Mouse (Mus musculus) ES-E14 (cell line): ENCODE measurements around the gene Prdm8. TPM values are rescaled to one million over a fixed set of nuclear protein-coding genes. Genes with fewer than 3 reads are reported as not detected.

Experiments
- DNase-seq: peaks from one replicate; pipeline ENCODE4 v3.0.0-alpha.2; 2013; ENCODE audit warnings: low read depth, low spot score
- H3K27ac ChIP-seq: 2 replicates; pipeline ENCODE4 v1.5.1; 2012; ENCODE audit warnings: low read depth, mild to moderate bottlenecking, low read length, moderate library complexity, mixed read lengths; ENCODE audit not compliant: poor library complexity, insufficient read depth, severe bottlenecking
- H3K36me3 ChIP-seq: 2 replicates; pipeline ENCODE4 v1.6.1; 2012; ENCODE audit warnings: mild to moderate bottlenecking, low read length, moderate library complexity, mixed read lengths; ENCODE audit not compliant: control insufficient read depth, poor library complexity, insufficient read depth, severe bottlenecking
- H3K4me1 ChIP-seq, 2 experiments: fragments of 150-350 bp in 1 of 2; sonication (generic) in 1 of 2; 2 replicates each; pipeline ENCODE4 v1.6.1; 2012; ENCODE audit warnings: low read length in 2 of 2, mild to moderate bottlenecking in 1 of 2, mixed read lengths in 1 of 2; ENCODE audit not compliant: control insufficient read depth in 2 of 2, insufficient read depth in 2 of 2, poor library complexity in 1 of 2
- H3K4me3 ChIP-seq, 2 experiments: fragments of 150-350 bp in 1 of 2; sonication (generic) in 1 of 2; 2 replicates each; pipeline ENCODE4 v1.5.1; 2012; ENCODE audit warnings: low read length in 2 of 2, low read depth in 1 of 2, mild to moderate bottlenecking in 1 of 2, mixed read lengths in 1 of 2; ENCODE audit not compliant: insufficient read depth in 1 of 2, poor library complexity in 1 of 2, severe bottlenecking in 1 of 2
- H3K9ac ChIP-seq: 2 replicates; pipeline ENCODE4 v1.6.1; 2012; ENCODE audit warnings: low read depth, mild to moderate bottlenecking, low read length, mixed read lengths; ENCODE audit not compliant: poor library complexity, insufficient read depth, severe bottlenecking
- H3K9me3 ChIP-seq: fragments of 150-350 bp; sonication (generic); 2 replicates; pipeline ENCODE4 v1.6.1; 2012; ENCODE audit warnings: low read depth, mild to moderate bottlenecking, low read length; ENCODE audit not compliant: control insufficient read depth, insufficient read depth
- CHD2 ChIP-seq: IDR thresholded peaks from 2 replicates; pipeline ENCODE4 v1.6.1; 2014; ENCODE audit warnings: mild to moderate bottlenecking, low read depth, low read length, inconsistent platforms
- HCFC1 ChIP-seq: IDR thresholded peaks from 2 replicates; pipeline ENCODE4 v1.6.1; 2012; ENCODE audit warnings: low read length, inconsistent platforms, borderline replicate concordance; ENCODE audit not compliant: insufficient read depth
- MAFK ChIP-seq: IDR thresholded peaks from 2 replicates; pipeline ENCODE4 v1.6.1; 2014; ENCODE audit warnings: mild to moderate bottlenecking, low read depth, low read length, inconsistent platforms; ENCODE audit not compliant: insufficient read depth
- ZC3H11A ChIP-seq: IDR thresholded peaks from 2 replicates; pipeline ENCODE4 v1.6.1; 2012; ENCODE audit warnings: low read depth, mild to moderate bottlenecking, inconsistent platforms, low read length, borderline replicate concordance
- ZNF384 ChIP-seq: IDR thresholded peaks from 2 replicates; pipeline ENCODE4 v1.6.1; 2012; ENCODE audit warnings: low read depth, low read length, inconsistent platforms
- in situ Hi-C, 2 experiments: fragments of 600-800 bp; cut with MboI; formaldehyde crosslinking; loops; one replicate each; pipeline ENCODE4 v1.15.1; 2025; ENCODE audit warnings: low sequenced_read_pairs in 2 of 2, inconsistent platforms in 1 of 2; ENCODE audit not compliant: unreplicated experiment in 2 of 2
- total RNA-seq: library from RNA; depleted of rRNA; stranded (reverse); fragments of 300-350 nt; gene quantifications from 2 replicates; pipeline ENCODE4 v1.2.3, GENCODE M21; 2012; rRNA removed

Gene Prdm8
- total RNA-seq, result 0.05 and 0.09 TPM in 2 replicates

- DNase-seq, result peak; percentile 86
- H3K4me3 ChIP-seq, result peak within 1 kb of the TSS; percentile 69 to 74
- peaks cover 0 to 7% of the 10 kb centered on the region in 2 experiments; a peak in 2 of 4 replicates for H3K4me1 ChIP-seq
- no peaks in the 10 kb centered on the region for H3K9me3 ChIP-seq
- no peaks in the 10 kb centered on the region for H3K36me3 ChIP-seq
- in situ Hi-C loops, result no loop called here
- peak within 1 kb of the TSS; percentile 13 for H3K9ac ChIP-seq
- no peak for TF ChIP-seq CHD2
- TF ChIP-seq ZNF384, result no peak
- peak; percentile 67; the same call in 1 of the 2 replicates for TF ChIP-seq HCFC1
- TF ChIP-seq ZC3H11A, result peak; percentile 45; the same call in 1 of the 2 replicates
- H3K27ac ChIP-seq, result no peak within 1 kb of the TSS
These were observed at the start of gene Prdm8 for GRCm38 (mm10) chr5:98167180-98167824. Gene Prdm8 (plus strand): TSS chr5:98167198.

DNA sequence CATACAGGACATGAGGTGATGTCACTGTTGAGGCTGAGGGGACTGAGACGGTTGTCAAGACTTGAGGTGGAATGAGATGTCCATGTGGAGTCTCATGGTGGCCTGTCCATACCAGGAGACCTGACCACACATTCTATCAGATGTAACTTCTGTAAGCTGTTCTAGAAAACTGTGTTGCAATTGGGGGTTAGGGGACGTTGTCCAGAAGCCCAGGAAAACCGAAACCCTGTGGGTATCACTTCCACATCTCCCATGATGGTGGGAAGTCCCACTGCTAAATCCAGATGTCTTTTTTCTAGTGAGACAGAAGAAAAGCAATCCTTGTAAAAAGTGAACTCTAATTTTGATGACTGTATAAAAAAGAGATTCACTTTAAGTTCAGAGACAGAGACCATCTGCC is 39.9 kb upstream of the Prdm8 start:
- Histone ChIP-seq H3K27ac (no peak overlapping the region), H3K9ac (no peak overlapping the region), H3K4me1 (no peaks in the 10 kb centered on the region), H3K4me3 (no peak overlapping the region), H3K36me3 (no peaks in the 10 kb centered on the region), H3K9me3 (peaks cover 9% of the 10 kb centered on the region)
- in situ Hi-C loops, result no loop called here
- DNase-seq, result no peak
- no peak for TF ChIP-seq ZNF384
- TF ChIP-seq MAFK, result no peak
- TF ChIP-seq ZC3H11A, result no peak
- TF ChIP-seq CHD2, result no peak
- TF ChIP-seq HCFC1, result no peak

DNA sequence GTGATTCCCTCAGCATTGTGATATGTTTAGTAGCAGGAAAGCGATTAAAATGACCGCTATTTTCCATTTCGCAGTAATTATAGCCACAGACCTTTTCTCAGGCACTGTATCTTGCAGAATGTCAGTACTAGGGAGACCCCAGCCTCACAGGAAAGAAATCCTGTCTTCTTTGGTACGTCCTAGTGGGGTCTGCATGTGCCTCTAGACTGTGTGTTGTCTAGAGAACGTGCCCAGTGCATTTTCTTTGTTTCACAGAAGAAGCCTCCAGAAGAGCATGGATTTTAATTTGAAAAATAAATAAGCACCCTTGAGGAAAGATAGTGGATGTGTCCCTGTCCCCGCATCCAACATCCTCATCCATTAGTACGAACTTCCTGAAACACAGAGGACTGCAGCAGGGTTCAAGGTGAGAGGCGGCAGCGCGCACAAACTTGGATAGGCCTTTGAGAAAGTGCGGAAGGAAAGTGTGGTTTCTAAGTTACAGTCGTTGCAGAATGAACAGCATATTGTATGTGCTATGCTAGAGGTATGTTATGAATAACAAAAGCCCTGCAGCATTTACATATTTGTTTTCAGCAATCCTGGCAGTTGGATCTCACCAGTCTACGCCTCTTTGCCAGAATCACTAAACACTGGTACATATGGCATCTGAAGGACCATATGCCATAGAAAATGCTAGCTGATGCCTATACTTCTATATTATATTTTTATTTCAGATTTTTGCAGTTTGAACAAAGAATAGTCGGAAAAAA is 28.3 kb upstream of the Prdm8 start:
- Histone ChIP-seq H3K4me1 (no peaks in the 10 kb centered on the region), H3K4me3 (no peak overlapping the region), H3K9ac (no peak overlapping the region), H3K27ac (no peak overlapping the region), H3K9me3 (no peaks in the 10 kb centered on the region), H3K36me3 (no peaks in the 10 kb centered on the region)
- in situ Hi-C loops, result no loop called here
- DNase-seq, result no peak
- TF ChIP-seq ZNF384, result no peak
- TF ChIP-seq MAFK, result no peak
- no peak for TF ChIP-seq ZC3H11A
- TF ChIP-seq HCFC1, result no peak
- TF ChIP-seq CHD2, result no peak

- H3K4me1 ChIP-seq, result no peaks in the 10 kb centered on the region
- H3K4me3 ChIP-seq, result no peak overlapping the region
- H3K9ac ChIP-seq, result no peak overlapping the region
- no peak for DNase-seq
- in situ Hi-C loops, result no loop called here
- no peaks in the 10 kb centered on the region for H3K9me3 ChIP-seq
- H3K36me3 ChIP-seq, result no peaks in the 10 kb centered on the region
- TF ChIP-seq CHD2, result no peak
- TF ChIP-seq HCFC1, result no peak
- TF ChIP-seq ZNF384, result no peak
- TF ChIP-seq MAFK, result no peak
- TF ChIP-seq ZC3H11A, result no peak
- H3K27ac ChIP-seq, result no peak overlapping the region
These were observed 27.7 kb upstream of the Prdm8 start for GRCm38 (mm10) chr5:98139297-98139660.

GRCm38 (mm10) chr5:98146895-98147294 is 20.1 kb upstream of the Prdm8 start:
- Histone ChIP-seq H3K9ac (no peak overlapping the region), H3K4me3 (no peak overlapping the region), H3K9me3 (no peaks in the 10 kb centered on the region), H3K36me3 (no peaks in the 10 kb centered on the region), H3K4me1 (no peaks in the 10 kb centered on the region), H3K27ac (no peak overlapping the region)
- TF ChIP-seq ZC3H11A, result no peak
- TF ChIP-seq HCFC1, result no peak
- no peak for TF ChIP-seq CHD2
- TF ChIP-seq MAFK, result no peak
- no peak for TF ChIP-seq ZNF384
- in situ Hi-C loops, result no loop called here
- no peak for DNase-seq
